Mouse (Mus musculus): ENCODE results near the gene Hcfc1.

DNA sequence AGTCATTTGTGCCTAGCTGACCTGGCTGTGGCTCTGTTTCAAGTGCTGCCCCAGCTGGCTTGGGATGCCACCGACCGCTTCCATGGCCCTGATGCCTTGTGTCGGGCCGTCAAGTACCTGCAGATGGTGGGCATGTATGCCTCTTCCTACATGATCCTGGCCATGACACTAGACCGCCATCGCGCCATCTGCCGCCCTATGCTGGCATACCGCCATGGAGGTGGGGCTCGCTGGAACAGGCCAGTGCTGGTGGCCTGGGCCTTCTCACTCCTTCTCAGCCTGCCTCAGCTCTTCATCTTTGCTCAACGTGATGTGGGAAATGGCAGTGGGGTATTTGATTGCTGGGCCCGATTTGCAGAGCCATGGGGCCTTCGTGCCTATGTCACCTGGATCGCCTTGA lies 73.3 kb downstream of the Hcfc1 start:
- TF ChIP-seq CTCF (IDR thresholded peaks at IDR 0.05; ENCODE audit: extremely low read depth, insufficient read depth, low read length) (no peak), POLR2A (IDR thresholded peaks at IDR 0.05; ENCODE audit: extremely low read depth, insufficient read depth, low read length) (no peak)
